Mouse (Mus musculus) ES-E14 (cell line): ENCODE measurements around the gene Nkapl.

ENCODE experiments used
- HCFC1 ChIP-seq: IDR thresholded peaks from 2 replicates; pipeline ENCODE4 v1.6.1; 2012; ENCODE audit warnings: low read length, inconsistent platforms, borderline replicate concordance; ENCODE audit not compliant: insufficient read depth
- ZC3H11A ChIP-seq: IDR thresholded peaks from 2 replicates; pipeline ENCODE4 v1.6.1; 2012; ENCODE audit warnings: low read depth, mild to moderate bottlenecking, inconsistent platforms, low read length, borderline replicate concordance
- ZNF384 ChIP-seq: IDR thresholded peaks from 2 replicates; pipeline ENCODE4 v1.6.1; 2012; ENCODE audit warnings: low read depth, low read length, inconsistent platforms

DNA sequence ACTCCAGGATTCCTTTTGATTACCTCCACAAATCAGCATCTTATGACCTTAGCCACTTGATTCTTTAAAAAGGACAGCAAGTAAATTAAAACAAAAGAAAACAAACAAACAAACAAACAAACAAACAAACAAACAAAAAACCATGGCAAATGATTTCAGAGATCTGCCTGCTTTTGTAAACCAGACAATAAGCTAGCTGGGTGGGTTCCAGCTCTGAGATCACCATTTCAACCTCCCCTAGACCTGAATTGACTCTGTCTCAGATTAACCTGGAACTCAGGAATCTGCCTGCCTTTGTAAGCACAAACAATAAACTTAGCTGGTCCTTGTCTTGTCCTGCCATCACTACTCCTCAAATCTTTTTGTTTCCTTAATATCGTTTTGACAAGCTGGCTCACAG is 18.6 kb upstream of the Nkapl start:
- TF ChIP-seq ZNF384 = no peak
- no peak for TF ChIP-seq HCFC1
- TF ChIP-seq ZC3H11A = no peak
